Mouse (Mus musculus): Measurements from ENCODE around the gene Sf3a1. TPM values are rescaled to one million over a fixed set of nuclear protein-coding genes. Genes with fewer than 3 reads are reported as not detected.
"Not testable (repeated sequence)": the region's sequence is repeated elsewhere in the genome, so short reads cannot be mapped to it uniquely, and the experiment has no call there.

The Sf3a1 gene
- polyA plus RNA-seq, 1 experiment from 2014 or later = 41.4 TPM

- ATAC-seq (ENCODE audit: insufficient read depth, low FRiP score); H3K27ac ChIP-seq (ENCODE audit: low read length); H3K4me1 ChIP-seq (ENCODE audit: control insufficient read depth, insufficient read depth, low read length); H3K36me3 ChIP-seq (ENCODE audit: control insufficient read depth, insufficient read depth, low read length); H3K4me3 ChIP-seq (replicated peaks; ENCODE audit: low read length); H3K9me3 ChIP-seq (replicated peaks; ENCODE audit: control insufficient read depth, low read length); H3K9ac ChIP-seq (ENCODE audit: low read length); H3K27me3 ChIP-seq (ENCODE audit: control insufficient read depth, insufficient read depth, low read length); H3K4me2 ChIP-seq (ENCODE audit: low read depth, low read length): not testable (repeated sequence)
- WGBS = 85% methylated on average over 4 of the region's 4 CpGs
These were observed 31.7 kb upstream of the Sf3a1 start for GRCm38 (mm10) chr11:4128461-4128860.

- no peak for ATAC-seq (ENCODE audit: insufficient read depth, low FRiP score)
- Histone ChIP-seq H3K9me3 (replicated peaks; ENCODE audit: control insufficient read depth, low read length) (no peaks in the 10 kb centered on the region), H3K27ac (ENCODE audit: low read length) (no peak overlapping the region), H3K27me3 (ENCODE audit: control insufficient read depth, insufficient read depth, low read length) (no peaks in the 10 kb centered on the region), H3K9ac (ENCODE audit: low read length) (no peak overlapping the region), H3K4me3 (replicated peaks; ENCODE audit: low read length) (no peak overlapping the region), H3K4me2 (ENCODE audit: low read depth, low read length) (no peak overlapping the region), H3K4me1 (ENCODE audit: control insufficient read depth, insufficient read depth, low read length) (peaks cover 10% of the 10 kb centered on the region), H3K36me3 (ENCODE audit: control insufficient read depth, insufficient read depth, low read length) (no peaks in the 10 kb centered on the region)
- 51% methylated on average over 3 of the region's 3 CpGs for WGBS
These were observed 26.7 kb upstream of the Sf3a1 start for GRCm38 (mm10) chr11:4133450-4133849.

DNA sequence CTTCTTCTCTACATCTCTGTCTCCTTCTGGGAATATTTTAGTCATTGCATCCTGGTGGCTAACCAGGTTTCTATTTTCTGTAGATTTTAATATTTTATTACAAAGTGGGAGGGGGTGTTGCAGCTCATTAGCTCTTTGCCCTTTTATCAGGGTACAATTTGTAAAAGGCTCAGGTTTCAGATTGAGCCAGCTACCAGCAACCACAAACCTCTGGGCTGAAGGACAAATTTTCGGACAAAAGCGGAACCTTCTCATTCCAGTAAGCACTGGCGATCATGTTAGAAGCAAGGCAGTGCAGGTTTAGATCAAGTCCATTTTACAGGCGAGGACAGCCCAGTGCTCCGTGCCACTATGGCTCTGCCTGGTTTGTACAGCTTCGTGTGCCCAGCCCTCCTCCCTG lies 25.8 kb upstream of the Sf3a1 start:
- peaks cover 10% of the 10 kb centered on the region for H3K4me1 ChIP-seq (ENCODE audit: control insufficient read depth, insufficient read depth, low read length)
- no peak overlapping the region for H3K9ac ChIP-seq (ENCODE audit: low read length)
- no peak overlapping the region for H3K4me3 ChIP-seq (replicated peaks; ENCODE audit: low read length)
- H3K27ac ChIP-seq (ENCODE audit: low read length) = no peak overlapping the region
- H3K4me2 ChIP-seq (ENCODE audit: low read depth, low read length) = no peak overlapping the region
- H3K27me3 ChIP-seq (ENCODE audit: control insufficient read depth, insufficient read depth, low read length) = no peaks in the 10 kb centered on the region
- WGBS = 56% methylated on average over 6 of the region's 6 CpGs
- ATAC-seq (ENCODE audit: insufficient read depth, low FRiP score) = no peak
- no peaks in the 10 kb centered on the region for H3K36me3 ChIP-seq (ENCODE audit: control insufficient read depth, insufficient read depth, low read length)
- H3K9me3 ChIP-seq (replicated peaks; ENCODE audit: control insufficient read depth, low read length) = no peaks in the 10 kb centered on the region

GRCm38 (mm10) chr11:4134986-4135935 lies 24.9 kb upstream of the Sf3a1 start, which contains the start of gene Rnf215:
Gene Rnf215 (plus strand): TSS chr11:4135202.
- Histone ChIP-seq H3K27me3 (ENCODE audit: control insufficient read depth, insufficient read depth, low read length) (no peaks in the 10 kb centered on the region), H3K9ac (ENCODE audit: low read length) (peak within 1 kb of the TSS; percentile 99), H3K27ac (ENCODE audit: low read length) (peak within 1 kb of the TSS; percentile 67; the same call in 1 of the 2 replicates), H3K4me3 (replicated peaks; ENCODE audit: low read length) (peak within 1 kb of the TSS; percentile 91), H3K9me3 (replicated peaks; ENCODE audit: control insufficient read depth, low read length) (no peaks in the 10 kb centered on the region), H3K4me2 (ENCODE audit: low read depth, low read length) (peak within 1 kb of the TSS; percentile 94), H3K36me3 (ENCODE audit: control insufficient read depth, insufficient read depth, low read length) (no peaks in the 10 kb centered on the region), H3K4me1 (ENCODE audit: control insufficient read depth, insufficient read depth, low read length) (peaks cover 10% of the 10 kb centered on the region)
- ATAC-seq (ENCODE audit: insufficient read depth, low FRiP score) = peak; percentile 96
- 2% methylated on average over 64 of the region's 66 CpGs for WGBS

GRCm38 (mm10) chr11:4138964-4139363 lies 21.2 kb upstream of the Sf3a1 start:
- no peak overlapping the region for H3K27ac ChIP-seq (ENCODE audit: low read length)
- WGBS = 69% methylated on average over 2 of the region's 2 CpGs

GRCm38 (mm10) chr11:4141505-4141904 lies 18.6 kb upstream of the Sf3a1 start:
- H3K4me1 ChIP-seq (ENCODE audit: control insufficient read depth, insufficient read depth, low read length) = peaks cover under 1% of the 10 kb centered on the region; the same call in 1 of the 2 replicates
- no peak overlapping the region for H3K27ac ChIP-seq (ENCODE audit: low read length)
- H3K9ac ChIP-seq (ENCODE audit: low read length) = no peak overlapping the region
- H3K27me3 ChIP-seq (ENCODE audit: control insufficient read depth, insufficient read depth, low read length) = no peaks in the 10 kb centered on the region
- no peaks in the 10 kb centered on the region for H3K9me3 ChIP-seq (replicated peaks; ENCODE audit: control insufficient read depth, low read length)
- no peak overlapping the region for H3K4me2 ChIP-seq (ENCODE audit: low read depth, low read length)
- H3K36me3 ChIP-seq (ENCODE audit: control insufficient read depth, insufficient read depth, low read length) = peaks cover 5% of the 10 kb centered on the region; the same call in 1 of the 2 replicates
- no peak for ATAC-seq (ENCODE audit: insufficient read depth, low FRiP score)
- H3K4me3 ChIP-seq (replicated peaks; ENCODE audit: low read length) = no peak overlapping the region

More at GRCm38 (mm10) chr11:4138964-4139363, 21.2 kb upstream of the Sf3a1 start:
- no peak for ATAC-seq (ENCODE audit: insufficient read depth, low FRiP score)
- Histone ChIP-seq H3K9ac (ENCODE audit: low read length) (no peak overlapping the region), H3K4me3 (replicated peaks; ENCODE audit: low read length) (no peak overlapping the region), H3K9me3 (replicated peaks; ENCODE audit: control insufficient read depth, low read length) (no peaks in the 10 kb centered on the region), H3K36me3 (ENCODE audit: control insufficient read depth, insufficient read depth, low read length) (peaks cover 5% of the 10 kb centered on the region; the same call in 1 of the 2 replicates), H3K4me1 (ENCODE audit: control insufficient read depth, insufficient read depth, low read length) (peaks cover 10% of the 10 kb centered on the region), H3K27me3 (ENCODE audit: control insufficient read depth, insufficient read depth, low read length) (no peaks in the 10 kb centered on the region), H3K4me2 (ENCODE audit: low read depth, low read length) (no peak overlapping the region)

GRCm38 (mm10) chr11:4142352-4142751 lies 17.8 kb upstream of the Sf3a1 start:
- 91% methylated on average over 4 of the region's 4 CpGs for WGBS
- Histone ChIP-seq H3K27me3 (ENCODE audit: control insufficient read depth, insufficient read depth, low read length) (no peaks in the 10 kb centered on the region), H3K4me1 (ENCODE audit: control insufficient read depth, insufficient read depth, low read length) (no peaks in the 10 kb centered on the region), H3K9me3 (replicated peaks; ENCODE audit: control insufficient read depth, low read length) (no peaks in the 10 kb centered on the region), H3K9ac (ENCODE audit: low read length) (no peak overlapping the region), H3K4me2 (ENCODE audit: low read depth, low read length) (no peak overlapping the region), H3K36me3 (ENCODE audit: control insufficient read depth, insufficient read depth, low read length) (peaks cover 5% of the 10 kb centered on the region; the same call in 1 of the 2 replicates), H3K27ac (ENCODE audit: low read length) (no peak overlapping the region), H3K4me3 (replicated peaks; ENCODE audit: low read length) (no peak overlapping the region)
- ATAC-seq (ENCODE audit: insufficient read depth, low FRiP score) = no peak

DNA sequence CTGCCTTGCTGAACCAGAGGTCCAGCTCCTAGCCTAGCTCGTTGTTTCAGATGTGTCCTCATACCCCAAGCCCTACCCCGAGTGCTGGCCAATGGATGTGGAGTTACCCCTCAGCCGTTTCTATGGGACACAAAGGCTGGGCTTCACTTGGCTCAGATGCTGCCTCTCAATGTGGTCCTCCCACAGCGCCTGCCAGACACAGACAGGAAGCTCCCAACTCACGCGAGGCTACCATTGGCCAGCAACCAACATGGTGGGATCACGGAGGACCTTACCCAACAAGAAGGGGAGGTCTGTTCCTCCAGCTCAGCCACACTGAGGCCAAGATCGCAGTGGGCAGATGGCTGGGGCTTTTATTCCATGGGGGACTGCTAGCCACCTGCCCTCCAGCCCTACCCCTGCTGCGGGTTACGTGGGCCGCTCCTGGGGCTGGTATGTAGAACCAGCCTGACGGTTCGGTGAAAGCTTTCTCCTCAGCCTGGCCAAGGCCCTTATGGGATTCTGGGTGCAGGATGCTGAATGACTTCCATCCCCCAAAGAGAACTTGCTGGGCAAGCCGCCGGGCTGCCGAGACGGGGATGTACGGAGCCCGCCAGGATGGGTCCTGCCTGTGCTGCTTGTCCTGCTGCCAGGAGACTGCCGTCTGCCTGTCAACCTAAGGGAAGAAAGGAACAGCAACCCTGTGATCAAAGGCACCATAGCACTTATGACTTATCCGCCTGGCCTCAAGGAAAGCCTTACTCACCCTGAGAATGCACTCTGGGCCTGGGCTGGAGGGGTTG lies 16.7 kb upstream of the Sf3a1 start:
- Histone ChIP-seq H3K4me2 (ENCODE audit: low read depth, low read length) (no peak overlapping the region), H3K4me3 (replicated peaks; ENCODE audit: low read length) (no peak overlapping the region), H3K9me3 (replicated peaks; ENCODE audit: control insufficient read depth, low read length) (no peaks in the 10 kb centered on the region), H3K27ac (ENCODE audit: low read length) (no peak overlapping the region), H3K4me1 (ENCODE audit: control insufficient read depth, insufficient read depth, low read length) (no peaks in the 10 kb centered on the region), H3K27me3 (ENCODE audit: control insufficient read depth, insufficient read depth, low read length) (no peaks in the 10 kb centered on the region), H3K9ac (ENCODE audit: low read length) (no peak overlapping the region), H3K36me3 (ENCODE audit: control insufficient read depth, insufficient read depth, low read length) (peaks cover 5% of the 10 kb centered on the region; the same call in 1 of the 2 replicates)
- 88% methylated on average over 21 of the region's 21 CpGs for WGBS
- no peak for ATAC-seq (ENCODE audit: insufficient read depth, low FRiP score)

GRCm38 (mm10) chr11:4146381-4146780 lies 13.8 kb upstream of the Sf3a1 start:
- H3K27me3 ChIP-seq (ENCODE audit: control insufficient read depth, insufficient read depth, low read length) = no peaks in the 10 kb centered on the region
- no peaks in the 10 kb centered on the region; the same call in 1 of the 2 replicates for H3K36me3 ChIP-seq (ENCODE audit: control insufficient read depth, insufficient read depth, low read length)
- H3K4me3 ChIP-seq (replicated peaks; ENCODE audit: low read length) = no peak overlapping the region
- no peak overlapping the region for H3K4me2 ChIP-seq (ENCODE audit: low read depth, low read length)
- no peak overlapping the region for H3K9ac ChIP-seq (ENCODE audit: low read length)
- H3K9me3 ChIP-seq (replicated peaks; ENCODE audit: control insufficient read depth, low read length) = no peaks in the 10 kb centered on the region
- no peak overlapping the region for H3K27ac ChIP-seq (ENCODE audit: low read length)
- WGBS = 63% methylated on average over 6 of the region's 6 CpGs
- ATAC-seq (ENCODE audit: insufficient read depth, low FRiP score) = no peak
- H3K4me1 ChIP-seq (ENCODE audit: control insufficient read depth, insufficient read depth, low read length) = no peaks in the 10 kb centered on the region

Measured in stomach, embryonic 16.5 days (tissue).